Mouse (Mus musculus) neural tube, embryonic 15.5 days (tissue): ENCODE results near the gene Ankrd24. TPM values are rescaled to one million over a fixed set of nuclear protein-coding genes. Genes with fewer than 3 reads are reported as not detected.

Source experiments
- ATAC-seq: fragments of 200-750 bp; cut with Nextera tagmentation; 2 replicates; pipeline ENCODE4 v1.8.0; 2017; ENCODE audit warnings: mild to moderate bottlenecking, moderate TSS enrichment, moderate library complexity; ENCODE audit not compliant: low FRiP score
- H3K27ac ChIP-seq: fragments of 300-500 bp; sonication (generic); replicated peaks from 2 replicates; pipeline ENCODE4 v1.5.1; 2015; ENCODE audit warnings: mild to moderate bottlenecking, inconsistent platforms
- H3K27me3 ChIP-seq: fragments of 300-500 bp; sonication (generic); replicated peaks from 2 replicates; pipeline ENCODE4 v1.6.1; 2015; ENCODE audit warnings: inconsistent platforms
- H3K36me3 ChIP-seq: fragments of 300-500 bp; sonication (generic); 2 replicates; pipeline ENCODE4 v1.6.1; 2015; ENCODE audit warnings: inconsistent platforms
- H3K4me1 ChIP-seq: fragments of 300-500 bp; sonication (generic); 2 replicates; pipeline ENCODE4 v1.6.1; 2015; ENCODE audit warnings: inconsistent platforms
- H3K4me2 ChIP-seq: fragments of 300-500 bp; sonication (generic); 2 replicates; pipeline ENCODE4 v1.6.1; 2015; ENCODE audit warnings: inconsistent platforms, mild to moderate bottlenecking, moderate library complexity
- H3K4me3 ChIP-seq: fragments of 300-500 bp; sonication (generic); replicated peaks from 2 replicates; pipeline ENCODE4 v1.5.1; 2015; ENCODE audit warnings: mild to moderate bottlenecking, inconsistent platforms
- H3K9ac ChIP-seq: fragments of 300-500 bp; sonication (generic); replicated peaks from 2 replicates; pipeline ENCODE4 v1.6.1; 2015; ENCODE audit warnings: mild to moderate bottlenecking, inconsistent platforms
- H3K9me3 ChIP-seq: fragments of 300-500 bp; sonication (generic); replicated peaks from 2 replicates; pipeline ENCODE4 v1.6.1; 2016; ENCODE audit warnings: inconsistent platforms
- WGBS: fragments of 180-500 bp; shearing (Covaris S2); methylation state at CpG from one replicate; pipeline ENCODE4 v1.1.7; 2015; ENCODE audit warnings: mixed read lengths; 5-methylcytosine and 5-hydroxymethylcytosine counted together
- polyA plus RNA-seq: library from polyadenylated mRNA; unstranded; fragments of >200 nt; fragmentation: Nextera tagmentation; extraction: Ambion mirVana; gene quantifications from 2 replicates; pipeline ENCODE4 v1.2.1, GENCODE M21; 2015

Ankrd24 gene
- polyA plus RNA-seq, 1 experiment from 2014 or later, result 24.2 TPM

- Histone ChIP-seq H3K4me3 (peak within 1 kb of the TSS; percentile 61), H3K36me3 (no peaks in the 10 kb centered on the region), H3K9me3 (no peaks in the 10 kb centered on the region), H3K4me1 (peaks cover 32% of the 10 kb centered on the region), H3K27ac (peak within 1 kb of the TSS; percentile 94), H3K9ac (peak within 1 kb of the TSS; percentile 64), H3K27me3 (no peaks in the 10 kb centered on the region; the same call in 1 of the 2 replicates), H3K4me2 (peak within 1 kb of the TSS; percentile 90)
- ATAC-seq, result peak; percentile 88
- WGBS, result under 1% methylated on average over 39 of the region's 39 CpGs
Observed at GRCm38 (mm10) chr10:81605974-81606751, 22.2 kb upstream of the Ankrd24 start, which contains the start of gene BC025920. TSS of gene BC025920 (plus strand) at chr10:81606270.

GRCm38 (mm10) chr10:81608308-81608707 is 20.0 kb upstream of the Ankrd24 start:
- 96% methylated on average over 1 of the region's 1 CpGs for WGBS
- Histone ChIP-seq H3K27ac (no peak overlapping the region), H3K9ac (no peak overlapping the region), H3K9me3 (no peaks in the 10 kb centered on the region), H3K4me3 (no peak overlapping the region), H3K4me1 (peaks cover 23% of the 10 kb centered on the region), H3K27me3 (no peaks in the 10 kb centered on the region; the same call in 1 of the 2 replicates), H3K36me3 (no peaks in the 10 kb centered on the region), H3K4me2 (no peak overlapping the region)
- ATAC-seq, result no peak

- WGBS, result 71% methylated on average over 3 of the region's 3 CpGs
- no peak overlapping the region for H3K4me2 ChIP-seq
- ATAC-seq, result no peak
- H3K9ac ChIP-seq, result no peak overlapping the region
- H3K4me3 ChIP-seq, result no peak overlapping the region
- no peaks in the 10 kb centered on the region for H3K4me1 ChIP-seq
- no peaks in the 10 kb centered on the region; the same call in 1 of the 2 replicates for H3K27me3 ChIP-seq
- H3K36me3 ChIP-seq, result no peaks in the 10 kb centered on the region
- no peaks in the 10 kb centered on the region for H3K9me3 ChIP-seq
- no peak overlapping the region for H3K27ac ChIP-seq
Observed at GRCm38 (mm10) chr10:81612779-81613178, 15.6 kb upstream of the Ankrd24 start.

- Histone ChIP-seq H3K4me3 (no peak overlapping the region), H3K4me2 (no peak overlapping the region)
- no peak for ATAC-seq
Observed at GRCm38 (mm10) chr10:81615486-81615885, 12.9 kb upstream of the Ankrd24 start.

GRCm38 (mm10) chr10:81619976-81620375 is 8.4 kb upstream of the Ankrd24 start:
- Histone ChIP-seq H3K4me2 (no peak overlapping the region), H3K9ac (no peak overlapping the region), H3K27me3 (no peaks in the 10 kb centered on the region), H3K36me3 (peaks cover 39% of the 10 kb centered on the region), H3K9me3 (no peaks in the 10 kb centered on the region), H3K4me1 (no peaks in the 10 kb centered on the region), H3K27ac (no peak overlapping the region), H3K4me3 (no peak overlapping the region)
- WGBS, result 91% methylated on average over 5 of the region's 5 CpGs
- no peak for ATAC-seq

More at GRCm38 (mm10) chr10:81615486-81615885, 12.9 kb upstream of the Ankrd24 start:
- Histone ChIP-seq H3K27me3 (no peaks in the 10 kb centered on the region; the same call in 1 of the 2 replicates), H3K36me3 (no peaks in the 10 kb centered on the region), H3K27ac (no peak overlapping the region), H3K9ac (no peak overlapping the region), H3K4me1 (no peaks in the 10 kb centered on the region), H3K9me3 (no peaks in the 10 kb centered on the region)
- WGBS, result 35% methylated on average over 6 of the region's 6 CpGs

- no peak overlapping the region for H3K9ac ChIP-seq
- H3K4me2 ChIP-seq, result no peak overlapping the region
- H3K4me1 ChIP-seq, result peaks cover 4% of the 10 kb centered on the region
- H3K36me3 ChIP-seq, result peaks cover 45% of the 10 kb centered on the region
- H3K27me3 ChIP-seq, result no peaks in the 10 kb centered on the region
- WGBS, result 64% methylated on average over 9 of the region's 9 CpGs
- ATAC-seq, result no peak
- no peak overlapping the region for H3K27ac ChIP-seq
- H3K4me3 ChIP-seq, result no peak overlapping the region
- no peaks in the 10 kb centered on the region for H3K9me3 ChIP-seq
Observed at GRCm38 (mm10) chr10:81620786-81621185, 7.6 kb upstream of the Ankrd24 start.

- ATAC-seq, result no peak
- Histone ChIP-seq H3K9me3 (no peaks in the 10 kb centered on the region), H3K9ac (no peak overlapping the region), H3K27ac (no peak overlapping the region), H3K4me1 (peaks cover 24% of the 10 kb centered on the region), H3K4me3 (no peak overlapping the region), H3K36me3 (peaks cover 45% of the 10 kb centered on the region), H3K27me3 (no peaks in the 10 kb centered on the region), H3K4me2 (no peak overlapping the region)
- WGBS, result 65% methylated on average over 8 of the region's 8 CpGs
Observed at GRCm38 (mm10) chr10:81623441-81623840, 4.9 kb upstream of the Ankrd24 start.

- peaks cover 24% of the 10 kb centered on the region for H3K4me1 ChIP-seq
- peak overlapping the region; percentile 65 for H3K4me3 ChIP-seq
- H3K9ac ChIP-seq, result peak overlapping the region; percentile 77
- H3K4me2 ChIP-seq, result peak overlapping the region; percentile 83
- peaks cover 39% of the 10 kb centered on the region for H3K36me3 ChIP-seq
- H3K27ac ChIP-seq, result peak overlapping the region; percentile 86
- ATAC-seq, result 0 out of 2 replicates have a peak, but pooled peaks have one; percentile 4
- WGBS, result 88% methylated on average over 22 of the region's 22 CpGs
- no peaks in the 10 kb centered on the region for H3K9me3 ChIP-seq
- peaks cover 4% of the 10 kb centered on the region; the same call in 1 of the 2 replicates for H3K27me3 ChIP-seq
Observed at GRCm38 (mm10) chr10:81626101-81626993, 2.0 kb upstream of the Ankrd24 start.

- H3K27me3 ChIP-seq, result peaks cover 4% of the 10 kb centered on the region; the same call in 1 of the 2 replicates
- peaks cover 32% of the 10 kb centered on the region for H3K36me3 ChIP-seq
- H3K9me3 ChIP-seq, result no peaks in the 10 kb centered on the region
- H3K27ac ChIP-seq, result peak within 1 kb of the TSS; percentile 86
- H3K9ac ChIP-seq, result peak within 1 kb of the TSS; percentile 77
- peak; percentile 88 for ATAC-seq
- H3K4me1 ChIP-seq, result peaks cover 24% of the 10 kb centered on the region
- 5% methylated on average over 40 of the region's 40 CpGs for WGBS
- peak within 1 kb of the TSS; percentile 83 for H3K4me2 ChIP-seq
- peak within 1 kb of the TSS; percentile 65 for H3K4me3 ChIP-seq
Observed at GRCm38 (mm10) chr10:81626994-81627835, 1.1 kb upstream of the Ankrd24 start, which contains the start of gene Sirt6. TSS of gene Sirt6 (minus strand) at chr10:81627797.

GRCm38 (mm10) chr10:81627836-81628220 is 512 bp upstream of the Ankrd24 start:
- H3K4me3 ChIP-seq, result peak overlapping the region; percentile 65
- peak overlapping the region; percentile 86 for H3K27ac ChIP-seq
- no peaks in the 10 kb centered on the region for H3K9me3 ChIP-seq
- 59% methylated on average over 7 of the region's 7 CpGs for WGBS
- peak; percentile 23; the same call in 1 of the 2 replicates for ATAC-seq
- H3K9ac ChIP-seq, result peak overlapping the region; percentile 17
- H3K4me2 ChIP-seq, result peak overlapping the region; percentile 83
- peaks cover 24% of the 10 kb centered on the region for H3K4me1 ChIP-seq
- peaks cover 4% of the 10 kb centered on the region; the same call in 1 of the 2 replicates for H3K27me3 ChIP-seq
- peaks cover 26% of the 10 kb centered on the region for H3K36me3 ChIP-seq
